Mouse (Mus musculus): Measurements from ENCODE around the gene Gm44973. TPM values are rescaled to one million over a fixed set of nuclear protein-coding genes. Genes with fewer than 3 reads are reported as not detected.

Gm44973 gene
- total RNA-seq (2023), result not detected

GRCm38 (mm10) chr7:5015118-5016001 is at the start of gene Gm44973:
Gene Gm44973, plus strand, starts transcription at chr7:5015496.

GRCm38 (mm10) chr7:4971068-4971467 is 44.2 kb upstream of the Gm44973 start, which contains the start of gene Sbk3:
Gene Sbk3, minus strand, starts transcription at chr7:4971168.

GRCm38 (mm10) chr7:4996003-4996895 is 19.0 kb upstream of the Gm44973 start, which contains the start of gene Zfp579:
Gene Zfp579, minus strand, starts transcription at chr7:4996158.

GRCm38 (mm10) chr7:5014251-5015117 is 812 bp upstream of the Gm44973 start, which contains the start of the genes Zfp524 and Fiz1:
Gene Zfp524, plus strand, starts transcription at chr7:5014415.
Gene Fiz1, minus strand, starts transcription at chr7:5014697.

GRCm38 (mm10) chr7:5020000-5020681 is 4.8 kb downstream of the Gm44973 start, which contains the start of the genes Zfp865 and Ccdc106:
Gene Zfp865, plus strand, starts transcription at chr7:5020376.
Gene Ccdc106, plus strand, starts transcription at chr7:5020553.

GRCm38 (mm10) chr7:5033818-5034217 is 18.5 kb downstream of the Gm44973 start, which contains the start of gene 4632433K11Rik:
Gene 4632433K11Rik, plus strand, starts transcription at chr7:5034118.

GRCm38 (mm10) chr7:5038109-5038732 is 22.9 kb downstream of the Gm44973 start, which contains the start of gene Zfp784:
Gene Zfp784, minus strand, starts transcription at chr7:5038446.

GRCm38 (mm10) chr7:5051193-5052192 is 36.2 kb downstream of the Gm44973 start, which contains the start of gene Zfp580:
Gene Zfp580, plus strand, starts transcription at chr7:5051538.

GRCm38 (mm10) chr7:5061774-5062359 is 46.6 kb downstream of the Gm44973 start, which contains the start of gene U2af2:
Gene U2af2, plus strand, starts transcription at chr7:5062143.

GRCm38 (mm10) chr7:5080010-5080751 is 64.9 kb downstream of the Gm44973 start, which contains the start of gene Epn1:
Gene Epn1, plus strand, starts transcription at chr7:5080235.

Other genes starting within 250 kb of the Gm44973 start
- gene Fam71e2, start 244.2 kb upstream of the Gm44973 start, total RNA-seq (2023), result not detected
- gene Il11, start 232.6 kb upstream of the Gm44973 start, total RNA-seq (2023), result not detected
- gene Tmem190, start 232.6 kb upstream of the Gm44973 start, total RNA-seq (2023), result not detected
- 1 to 10 TPM; 1.1 to 3.2 TPM for gene Tmem238, start 225.8 kb upstream of the Gm44973 start, total RNA-seq (2023)
- 100 to 1,000 TPM; 921 to 945 TPM for gene Rpl28, start 222.6 kb upstream of the Gm44973 start, total RNA-seq (2023)
- gene Ube2s, start 202.9 kb upstream of the Gm44973 start, total RNA-seq (2023), result 100 to 1,000 TPM; 187 to 214 TPM
- not detected for gene Shisa7, start 170.8 kb upstream of the Gm44973 start, total RNA-seq (2023)
- 1 to 10 TPM; 2.8 to 6.7 TPM for gene Isoc2b, start 145.2 kb upstream of the Gm44973 start, total RNA-seq (2023)
- 10 to 100 TPM in 1 of 2 experiments, 1 to 10 TPM in 1; 8.7 to 10.1 TPM for gene Isoc2a, start 138.3 kb upstream of the Gm44973 start, total RNA-seq (2023)
- not detected for gene Gm36210, start 109.0 kb upstream of the Gm44973 start, total RNA-seq (2023)
- 10 to 100 TPM; 13.2 to 15.5 TPM for gene Zfp628, start 100.3 kb upstream of the Gm44973 start, total RNA-seq (2023)
- gene Nat14, start 93.5 kb upstream of the Gm44973 start, total RNA-seq (2023), result 1 to 10 TPM; 2.1 to 3.2 TPM
- gene Ssc5d, start 89.7 kb upstream of the Gm44973 start, total RNA-seq (2023), result not detected
- gene Sbk2, start 51.1 kb upstream of the Gm44973 start, total RNA-seq (2023), result not detected
- gene Sbk3, start 44.3 kb upstream of the Gm44973 start, total RNA-seq (2023), result not detected
- 1 to 10 TPM; 2.8 to 3.5 TPM for gene Zfp579, start 19.3 kb upstream of the Gm44973 start, total RNA-seq (2023)
- 10 to 100 TPM; 13.0 to 20.8 TPM for gene Zfp524, start 1.1 kb upstream of the Gm44973 start, total RNA-seq (2023)
- gene Fiz1, start 799 bp upstream of the Gm44973 start, total RNA-seq (2023), result 10 to 100 TPM; 33.3 to 36.3 TPM
- gene Zfp865, start 4.9 kb downstream of the Gm44973 start, total RNA-seq (2023), result 10 to 100 TPM; 31.9 to 37.3 TPM
- gene Ccdc106, start 5.1 kb downstream of the Gm44973 start, total RNA-seq (2023), result under 1 TPM in 1 of 2 experiments, not detected in 1; 0.56 TPM
- gene 4632433K11Rik, start 18.6 kb downstream of the Gm44973 start, total RNA-seq (2023), result not detected
- 1 to 10 TPM; 2.8 to 2.9 TPM for gene Zfp784, start 22.9 kb downstream of the Gm44973 start, total RNA-seq (2023)
- under 1 TPM; 0.47 to 0.71 TPM for gene Zfp580, start 36.0 kb downstream of the Gm44973 start, total RNA-seq (2023)
- gene U2af2, start 46.6 kb downstream of the Gm44973 start, total RNA-seq (2023), result 100 to 1,000 TPM; 222 to 227 TPM
- gene Epn1, start 64.7 kb downstream of the Gm44973 start, total RNA-seq (2023), result 100 to 1,000 TPM; 139 to 160 TPM
- not detected for gene Rfpl4, start 101.5 kb downstream of the Gm44973 start, total RNA-seq (2023)
- under 1 TPM in 1 of 2 experiments, not detected in 1; 0.64 TPM for gene Rasl2-9, start 110.5 kb downstream of the Gm44973 start, total RNA-seq (2023)
- not detected for gene Vmn1r55, start 134.2 kb downstream of the Gm44973 start, total RNA-seq (2023)
- not detected for gene Vmn1r56, start 181.3 kb downstream of the Gm44973 start, total RNA-seq (2023)
- gene Vmn1r57, start 203.0 kb downstream of the Gm44973 start, total RNA-seq (2023), result not detected